Mouse (Mus musculus) liver, embryonic 16.5 days (tissue): ENCODE measurements at regions not wholly inside any gene's neighbourhood (a gene's known extent, or its start where the extent isn't known, plus 50 kb on each side); places are given as distances from the start of the nearest gene placed in this dataset.

Experiments
- ATAC-seq: fragments of 200-750 bp; cut with Nextera tagmentation; 2 replicates; pipeline ENCODE4 v1.8.0; 2017; ENCODE audit warnings: low read depth, mild to moderate bottlenecking, moderate number of reproducible peaks, moderate library complexity
- H3K27ac ChIP-seq: fragments of 300-500 bp; sonication (generic); 2 replicates; pipeline ENCODE4 v1.5.1; 2014; ENCODE audit warnings: mild to moderate bottlenecking, low read length
- H3K27me3 ChIP-seq: fragments of 300-500 bp; sonication (generic); 2 replicates; pipeline ENCODE4 v1.6.1; 2014; ENCODE audit warnings: low read depth, low read length, mixed read lengths; ENCODE audit not compliant: control insufficient read depth, insufficient read depth
- H3K36me3 ChIP-seq: fragments of 300-500 bp; sonication (generic); 2 replicates; pipeline ENCODE4 v1.6.1; 2014; ENCODE audit warnings: mild to moderate bottlenecking; ENCODE audit not compliant: control insufficient read depth, insufficient read depth
- H3K4me1 ChIP-seq: fragments of 300-500 bp; sonication (generic); 2 replicates; pipeline ENCODE4 v1.6.1; 2014; ENCODE audit warnings: low read depth, low read length, mixed read lengths; ENCODE audit not compliant: control insufficient read depth
- H3K4me2 ChIP-seq: fragments of 300-500 bp; sonication (generic); 2 replicates; pipeline ENCODE4 v1.6.1; 2014; ENCODE audit warnings: low read depth, low read length, mixed read lengths
- H3K4me3 ChIP-seq: fragments of 300-500 bp; sonication (generic); 2 replicates; pipeline ENCODE4 v1.5.1; 2014; ENCODE audit warnings: low read depth, mild to moderate bottlenecking, low read length
- H3K9ac ChIP-seq: fragments of 300-500 bp; sonication (generic); 2 replicates; pipeline ENCODE4 v1.6.1; 2014; ENCODE audit warnings: low read depth, low read length
- H3K9me3 ChIP-seq: fragments of 300-500 bp; sonication (generic); replicated peaks from 2 replicates; pipeline ENCODE4 v1.6.1; 2016; ENCODE audit warnings: low read length; ENCODE audit not compliant: control insufficient read depth
- WGBS: fragments of 180-500 bp; shearing (Covaris S2); extraction: QIAGEN DNeasy Blood & Tissue Kit; methylation state at CpG from one replicate; pipeline ENCODE4 v1.1.7; 2014; ENCODE audit not compliant: insufficient replicate concordance; 5-methylcytosine and 5-hydroxymethylcytosine counted together

DNA sequence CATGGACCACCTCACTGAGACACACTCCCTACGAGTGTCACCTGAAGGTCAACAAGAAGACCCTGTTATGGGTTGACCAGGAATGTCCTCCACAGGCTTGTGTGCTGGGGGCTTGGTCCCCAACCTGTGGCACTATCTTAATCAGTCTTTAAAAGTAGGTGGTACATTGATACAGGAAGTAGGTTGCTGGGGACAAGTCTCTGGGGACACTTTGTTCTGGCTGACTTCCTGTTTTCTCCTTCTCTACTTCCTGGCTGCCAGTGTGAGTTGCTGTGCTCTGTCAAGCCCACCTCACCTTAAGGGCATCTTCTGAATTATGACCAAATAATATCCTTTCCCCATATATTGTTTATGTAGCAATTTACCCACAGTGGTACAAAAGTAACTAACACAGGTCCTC lies 96.1 kb downstream of the Cct6b start:
- Histone ChIP-seq H3K4me1 (no peaks in the 10 kb centered on the region), H3K9ac (no peak overlapping the region), H3K36me3 (no peaks in the 10 kb centered on the region), H3K4me2 (no peak overlapping the region), H3K27me3 (no peaks in the 10 kb centered on the region), H3K9me3 (no peaks in the 10 kb centered on the region), H3K4me3 (no peak overlapping the region), H3K27ac (no peak overlapping the region)
- WGBS = 57% methylated on average over 1 of the region's 1 CpGs
- no peak for ATAC-seq

DNA sequence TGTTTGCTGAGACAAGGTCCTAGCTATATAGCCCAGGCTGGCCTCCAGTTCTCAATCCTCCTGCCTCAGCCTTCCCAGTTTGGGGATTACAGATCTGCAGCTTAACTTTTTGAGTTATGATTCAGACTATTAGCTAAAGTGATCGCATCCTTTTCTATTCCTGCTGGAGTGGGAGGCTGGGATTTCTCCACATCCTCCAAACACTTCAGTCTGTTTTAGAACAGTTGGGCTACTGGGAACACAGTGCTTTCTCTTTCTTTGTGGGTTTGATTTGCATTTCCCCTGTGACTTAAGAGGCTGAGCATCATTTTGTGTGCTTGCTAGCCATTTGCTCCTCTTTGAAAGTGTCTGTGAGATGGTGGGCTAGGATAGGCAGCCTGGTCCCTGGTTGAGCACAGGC lies 100.0 kb downstream of the Cct6b start:
- WGBS = 58% methylated on average over 1 of the region's 1 CpGs

GRCm38 (mm10) chr11:82662086-82662485 lies 102.0 kb downstream of the Cct6b start:
- no peaks in the 10 kb centered on the region for H3K27me3 ChIP-seq
- no peak overlapping the region for H3K4me3 ChIP-seq
- no peak for ATAC-seq
- no peaks in the 10 kb centered on the region for H3K9me3 ChIP-seq
- no peaks in the 10 kb centered on the region for H3K4me1 ChIP-seq
- no peaks in the 10 kb centered on the region for H3K36me3 ChIP-seq
- no peak overlapping the region for H3K27ac ChIP-seq
- WGBS = 31% methylated on average over 3 of the region's 3 CpGs
- no peak overlapping the region for H3K4me2 ChIP-seq
- no peak overlapping the region for H3K9ac ChIP-seq

More for the DNA sequence above, 100.0 kb downstream of the Cct6b start:
- no peak overlapping the region for H3K4me3 ChIP-seq
- H3K9ac ChIP-seq = no peak overlapping the region
- H3K36me3 ChIP-seq = no peaks in the 10 kb centered on the region
- no peaks in the 10 kb centered on the region for H3K9me3 ChIP-seq
- H3K4me1 ChIP-seq = no peaks in the 10 kb centered on the region
- H3K27me3 ChIP-seq = no peaks in the 10 kb centered on the region
- H3K27ac ChIP-seq = no peak overlapping the region
- no peak for ATAC-seq
- no peak overlapping the region for H3K4me2 ChIP-seq

DNA sequence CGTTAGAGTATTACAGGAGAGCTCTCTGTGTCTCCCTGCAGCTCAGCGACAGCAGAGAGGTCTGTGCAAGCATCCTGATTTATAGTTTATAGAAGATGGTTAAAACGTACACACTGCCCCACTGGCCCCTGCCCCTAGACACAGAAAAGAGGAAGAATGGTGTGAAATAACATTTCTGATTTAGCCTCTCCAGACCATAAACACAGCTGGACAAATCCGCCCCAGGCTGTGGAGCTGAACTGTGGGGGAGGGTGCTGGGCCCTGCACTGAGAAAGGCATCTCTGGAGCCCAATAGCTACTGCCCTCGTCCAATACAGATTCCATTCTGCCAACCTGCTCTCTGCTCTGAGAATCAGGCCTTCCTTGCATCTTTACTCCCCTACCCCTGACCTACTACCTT lies 112.4 kb downstream of the Cct6b start:
- Histone ChIP-seq H3K27me3 (no peaks in the 10 kb centered on the region), H3K4me2 (no peak overlapping the region), H3K4me3 (no peak overlapping the region), H3K9ac (no peak overlapping the region), H3K36me3 (no peaks in the 10 kb centered on the region), H3K4me1 (no peaks in the 10 kb centered on the region), H3K9me3 (no peaks in the 10 kb centered on the region), H3K27ac (no peak overlapping the region)
- no peak for ATAC-seq
- 23% methylated on average over 5 of the region's 5 CpGs for WGBS

- ATAC-seq = no peak
- H3K27ac ChIP-seq = no peak overlapping the region
- H3K9ac ChIP-seq = no peak overlapping the region
- H3K9me3 ChIP-seq = no peaks in the 10 kb centered on the region
- H3K4me1 ChIP-seq = no peaks in the 10 kb centered on the region
- no peak overlapping the region for H3K4me2 ChIP-seq
- 32% methylated on average over 4 of the region's 4 CpGs for WGBS
- H3K27me3 ChIP-seq = no peaks in the 10 kb centered on the region
- H3K36me3 ChIP-seq = no peaks in the 10 kb centered on the region
- H3K4me3 ChIP-seq = no peak overlapping the region
These were observed 125.6 kb downstream of the Cct6b start for GRCm38 (mm10) chr11:82638513-82638912.

GRCm38 (mm10) chr11:82632191-82632590 lies 131.9 kb downstream of the Cct6b start:
- no peaks in the 10 kb centered on the region for H3K27me3 ChIP-seq

GRCm38 (mm10) chr11:82631387-82631786 lies 132.7 kb downstream of the Cct6b start:
- Histone ChIP-seq H3K9ac (no peak overlapping the region), H3K27ac (no peak overlapping the region), H3K4me1 (no peaks in the 10 kb centered on the region), H3K4me3 (no peak overlapping the region), H3K4me2 (no peak overlapping the region), H3K9me3 (no peaks in the 10 kb centered on the region), H3K36me3 (no peaks in the 10 kb centered on the region), H3K27me3 (no peaks in the 10 kb centered on the region)
- no peak for ATAC-seq
- WGBS = 28% methylated on average over 4 of the region's 4 CpGs

More at GRCm38 (mm10) chr11:82632191-82632590, 131.9 kb downstream of the Cct6b start:
- no peaks in the 10 kb centered on the region for H3K4me1 ChIP-seq
- H3K4me3 ChIP-seq = no peak overlapping the region
- no peaks in the 10 kb centered on the region for H3K36me3 ChIP-seq
- H3K27ac ChIP-seq = no peak overlapping the region
- no peak overlapping the region for H3K4me2 ChIP-seq
- no peak overlapping the region for H3K9ac ChIP-seq
- ATAC-seq = no peak
- H3K9me3 ChIP-seq = no peaks in the 10 kb centered on the region
- 61% methylated on average over 1 of the region's 1 CpGs for WGBS

- Histone ChIP-seq H3K36me3 (no peaks in the 10 kb centered on the region), H3K27ac (no peak overlapping the region), H3K27me3 (no peaks in the 10 kb centered on the region), H3K9me3 (no peaks in the 10 kb centered on the region), H3K4me1 (no peaks in the 10 kb centered on the region), H3K9ac (no peak overlapping the region), H3K4me2 (no peak overlapping the region), H3K4me3 (no peak overlapping the region)
- no peak for ATAC-seq
- 44% methylated on average over 7 of the region's 7 CpGs for WGBS
These were observed 137.5 kb downstream of the Cct6b start for GRCm38 (mm10) chr11:82626501-82627111.

- Histone ChIP-seq H3K9me3 (no peaks in the 10 kb centered on the region), H3K4me2 (no peak overlapping the region), H3K4me1 (no peaks in the 10 kb centered on the region), H3K27me3 (0 out of 2 replicates have a peak, but pooled peaks cover 2% of the 10 kb centered on the region), H3K9ac (no peak overlapping the region), H3K36me3 (no peaks in the 10 kb centered on the region), H3K27ac (no peak overlapping the region), H3K4me3 (no peak overlapping the region)
- WGBS = 77% methylated on average over 10 of the region's 10 CpGs
- no peak for ATAC-seq
These were observed 143.1 kb downstream of the Cct6b start for GRCm38 (mm10) chr11:82621061-82621460.
